Mouse (Mus musculus): ENCODE data around the gene Stum. TPM values are rescaled to one million over a fixed set of nuclear protein-coding genes. Genes with fewer than 3 reads are reported as not detected.
A peak's percentile ranks its signal among the peaks of the same experiment; 100 is the strongest.

Stum gene
- polyA plus RNA-seq, 1 experiment from 2014 or later: 0.45 TPM

DNA sequence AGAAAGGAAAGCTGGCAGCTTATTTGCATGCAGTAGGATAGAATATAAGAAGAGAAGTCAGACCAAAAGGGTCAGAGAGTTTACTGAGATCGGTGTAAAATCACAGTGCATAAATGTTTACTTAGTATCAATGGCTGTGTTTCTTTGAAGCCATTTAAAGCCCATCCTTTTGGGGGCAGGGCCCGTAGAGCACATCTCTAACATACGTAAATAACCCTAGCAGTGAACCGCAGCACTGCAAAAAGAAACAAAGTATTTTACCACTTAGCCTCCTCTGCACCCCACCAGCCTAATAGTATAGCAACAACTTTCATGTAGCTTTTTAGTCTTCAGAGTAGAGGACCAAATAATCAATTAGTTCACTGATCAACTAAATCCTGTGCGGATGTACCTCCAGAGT is 85.6 kb downstream of the Stum start:
- H3K9me3 ChIP-seq (ENCODE audit: control insufficient read depth, low read length): no peaks in the 10 kb centered on the region
- H3K27me3 ChIP-seq (ENCODE audit: control insufficient read depth, insufficient read depth, low read length): no peaks in the 10 kb centered on the region
- no peak overlapping the region for H3K4me2 ChIP-seq (ENCODE audit: low read length)
- 0 out of 2 replicates have a peak, but pooled peaks cover 4% of the 10 kb centered on the region for H3K36me3 ChIP-seq (ENCODE audit: control insufficient read depth, insufficient read depth, low read length)
- peaks cover 18 to 37% of the 10 kb centered on the region in 2 experiments for H3K4me1 ChIP-seq (ENCODE audit: control insufficient read depth in 2 of 2, insufficient read depth in 2 of 2, low read length in 2 of 2)
- no peak overlapping the region for H3K9ac ChIP-seq (ENCODE audit: low read length)
- WGBS: 68% methylated on average over 5 of the region's 5 CpGs
- H3K27ac ChIP-seq (replicated peaks in 1 of 2; ENCODE audit: control insufficient read depth in 1 of 2, insufficient read depth in 1 of 2, low read depth in 2 of 2, low read length in 2 of 2): peak overlapping the region in 1 of 2 experiments; percentile 38; a peak in 1 of 4 replicates
- no peak for ATAC-seq (ENCODE audit: insufficient number of reproducible peaks, insufficient read depth, low FRiP score, low read depth)
- no peak overlapping the region for H3K4me3 ChIP-seq (ENCODE audit: control insufficient read depth in 1 of 2, insufficient read depth in 1 of 2, low read depth in 1 of 2, low read length in 2 of 2)

DNA sequence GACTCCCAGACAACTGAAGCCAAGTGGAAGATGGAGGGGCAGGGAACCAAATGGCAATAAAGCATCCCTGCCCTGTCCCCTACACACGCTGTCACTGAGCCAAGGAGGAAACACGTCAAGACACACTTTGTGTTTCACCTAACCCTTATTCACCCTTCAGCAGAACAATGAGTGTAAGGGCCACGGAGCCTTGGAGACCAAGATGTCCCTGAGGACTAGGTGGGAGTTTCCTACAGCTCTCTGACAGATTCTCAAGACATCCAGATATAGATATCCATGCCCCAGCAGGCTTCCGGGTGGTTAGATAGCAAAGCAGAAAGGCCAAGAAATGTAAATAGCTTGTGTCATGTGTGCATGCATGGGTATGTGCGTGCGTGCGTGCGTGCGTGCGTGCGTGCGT is 89.4 kb downstream of the Stum start:
- Histone ChIP-seq H3K9me3 (ENCODE audit: control insufficient read depth, low read length) (no peaks in the 10 kb centered on the region), H3K27me3 (ENCODE audit: control insufficient read depth, insufficient read depth, low read length) (no peaks in the 10 kb centered on the region), H3K36me3 (ENCODE audit: control insufficient read depth, insufficient read depth, low read length) (0 out of 2 replicates have a peak, but pooled peaks cover 4% of the 10 kb centered on the region), H3K9ac (ENCODE audit: low read length) (no peak overlapping the region), H3K4me3 (ENCODE audit: control insufficient read depth in 1 of 2, insufficient read depth in 1 of 2, low read depth in 1 of 2, low read length in 2 of 2) (no peak overlapping the region), H3K27ac (replicated peaks in 1 of 2; ENCODE audit: control insufficient read depth in 1 of 2, insufficient read depth in 1 of 2, low read depth in 2 of 2, low read length in 2 of 2) (peak overlapping the region in 1 of 2 experiments; percentile 62; a peak in 1 of 4 replicates), H3K4me2 (ENCODE audit: low read length) (no peak overlapping the region), H3K4me1 (ENCODE audit: control insufficient read depth in 2 of 2, insufficient read depth in 2 of 2, low read length in 2 of 2) (peaks cover 3 to 20% of the 10 kb centered on the region in 2 experiments)
- 0 out of 2 replicates have a peak, but pooled peaks have one; percentile 41 for ATAC-seq (ENCODE audit: insufficient number of reproducible peaks, insufficient read depth, low FRiP score, low read depth)
- 75% methylated on average over 12 of the region's 12 CpGs for WGBS

GRCm38 (mm10) chr1:180393017-180393797 is 90.1 kb downstream of the Stum start:
- Histone ChIP-seq H3K27me3 (ENCODE audit: control insufficient read depth, insufficient read depth, low read length) (no peaks in the 10 kb centered on the region), H3K36me3 (ENCODE audit: control insufficient read depth, insufficient read depth, low read length) (0 out of 2 replicates have a peak, but pooled peaks cover 4% of the 10 kb centered on the region), H3K27ac (replicated peaks in 1 of 2; ENCODE audit: control insufficient read depth in 1 of 2, insufficient read depth in 1 of 2, low read depth in 2 of 2, low read length in 2 of 2) (peak overlapping the region; percentile 18 to 62; a peak in 3 of 4 replicates), H3K4me2 (ENCODE audit: low read length) (no peak overlapping the region), H3K9me3 (ENCODE audit: control insufficient read depth, low read length) (no peaks in the 10 kb centered on the region), H3K4me1 (ENCODE audit: control insufficient read depth in 2 of 2, insufficient read depth in 2 of 2, low read length in 2 of 2) (peaks cover 5 to 27% of the 10 kb centered on the region in 2 experiments), H3K4me3 (ENCODE audit: control insufficient read depth in 1 of 2, insufficient read depth in 1 of 2, low read depth in 1 of 2, low read length in 2 of 2) (no peak overlapping the region), H3K9ac (ENCODE audit: low read length) (0 out of 2 replicates have a peak overlapping the region, but pooled peaks have one; percentile 30)
- ATAC-seq (ENCODE audit: insufficient number of reproducible peaks, insufficient read depth, low FRiP score, low read depth): no peak
- 60% methylated on average over 9 of the region's 9 CpGs for WGBS

DNA sequence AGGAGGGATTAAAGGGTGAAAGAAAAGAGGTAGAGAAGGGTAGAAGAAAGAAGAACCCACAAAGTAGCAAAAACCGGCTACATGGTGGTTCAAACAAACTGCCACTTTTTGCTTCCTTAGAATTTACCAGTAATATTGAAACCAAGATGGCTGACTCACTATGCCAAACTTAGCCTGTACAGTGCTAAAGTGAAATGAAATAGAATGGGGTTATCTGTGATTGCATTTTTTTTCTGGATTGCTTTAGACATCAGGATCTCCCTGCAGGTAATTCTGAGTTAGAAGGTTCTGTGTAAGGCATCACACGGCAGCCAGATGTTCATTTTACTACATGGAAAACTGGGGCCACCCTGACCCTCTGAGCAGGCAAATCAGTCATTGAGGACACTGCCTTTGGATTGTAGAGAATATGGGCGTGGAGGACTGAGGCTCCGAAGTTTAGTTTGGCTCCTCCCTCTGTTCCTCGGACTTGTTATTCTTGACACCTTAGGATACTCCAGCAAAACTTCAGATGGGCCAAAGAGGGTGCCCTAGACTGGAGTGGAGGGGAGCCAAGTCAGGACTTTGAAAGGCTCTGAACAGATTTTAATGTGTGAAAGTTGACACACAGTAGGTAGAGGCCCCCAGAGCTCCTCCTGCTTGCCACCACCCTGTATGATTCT is 91.0 kb downstream of the Stum start:
- no peak overlapping the region for H3K4me3 ChIP-seq (ENCODE audit: control insufficient read depth in 1 of 2, insufficient read depth in 1 of 2, low read depth in 1 of 2, low read length in 2 of 2)
- H3K9ac ChIP-seq (ENCODE audit: low read length): no peak overlapping the region
- peaks cover 5 to 32% of the 10 kb centered on the region in 2 experiments for H3K4me1 ChIP-seq (ENCODE audit: control insufficient read depth in 2 of 2, insufficient read depth in 2 of 2, low read length in 2 of 2)
- H3K4me2 ChIP-seq (ENCODE audit: low read length): no peak overlapping the region
- H3K27ac ChIP-seq (replicated peaks in 1 of 2; ENCODE audit: control insufficient read depth in 1 of 2, insufficient read depth in 1 of 2, low read depth in 2 of 2, low read length in 2 of 2): peak overlapping the region in 1 of 2 experiments; percentile 62; a peak in 1 of 4 replicates
- WGBS: 78% methylated on average over 5 of the region's 5 CpGs
- H3K36me3 ChIP-seq (ENCODE audit: control insufficient read depth, insufficient read depth, low read length): 0 out of 2 replicates have a peak, but pooled peaks cover 4% of the 10 kb centered on the region
- H3K9me3 ChIP-seq (ENCODE audit: control insufficient read depth, low read length): no peaks in the 10 kb centered on the region
- no peak for ATAC-seq (ENCODE audit: insufficient number of reproducible peaks, insufficient read depth, low FRiP score, low read depth)
- H3K27me3 ChIP-seq (ENCODE audit: control insufficient read depth, insufficient read depth, low read length): no peaks in the 10 kb centered on the region

- no peaks in the 10 kb centered on the region for H3K27me3 ChIP-seq (ENCODE audit: control insufficient read depth, insufficient read depth, low read length)
- 86% methylated on average over 4 of the region's 4 CpGs for WGBS
- no peak overlapping the region for H3K9ac ChIP-seq (ENCODE audit: low read length)
- 0 out of 2 replicates have a peak, but pooled peaks cover 4% of the 10 kb centered on the region for H3K36me3 ChIP-seq (ENCODE audit: control insufficient read depth, insufficient read depth, low read length)
- no peaks in the 10 kb centered on the region for H3K9me3 ChIP-seq (ENCODE audit: control insufficient read depth, low read length)
- H3K27ac ChIP-seq (replicated peaks in 1 of 2; ENCODE audit: control insufficient read depth in 1 of 2, insufficient read depth in 1 of 2, low read depth in 2 of 2, low read length in 2 of 2): no peak overlapping the region
- no peak for ATAC-seq (ENCODE audit: insufficient number of reproducible peaks, insufficient read depth, low FRiP score, low read depth)
- H3K4me2 ChIP-seq (ENCODE audit: low read length): no peak overlapping the region
- H3K4me1 ChIP-seq (ENCODE audit: control insufficient read depth in 2 of 2, insufficient read depth in 2 of 2, low read length in 2 of 2): peaks cover 8 to 38% of the 10 kb centered on the region in 2 experiments
- no peak overlapping the region for H3K4me3 ChIP-seq (ENCODE audit: control insufficient read depth in 1 of 2, insufficient read depth in 1 of 2, low read depth in 1 of 2, low read length in 2 of 2)
Measured at GRCm38 (mm10) chr1:180391575-180391945, 91.7 kb downstream of the Stum start.

DNA sequence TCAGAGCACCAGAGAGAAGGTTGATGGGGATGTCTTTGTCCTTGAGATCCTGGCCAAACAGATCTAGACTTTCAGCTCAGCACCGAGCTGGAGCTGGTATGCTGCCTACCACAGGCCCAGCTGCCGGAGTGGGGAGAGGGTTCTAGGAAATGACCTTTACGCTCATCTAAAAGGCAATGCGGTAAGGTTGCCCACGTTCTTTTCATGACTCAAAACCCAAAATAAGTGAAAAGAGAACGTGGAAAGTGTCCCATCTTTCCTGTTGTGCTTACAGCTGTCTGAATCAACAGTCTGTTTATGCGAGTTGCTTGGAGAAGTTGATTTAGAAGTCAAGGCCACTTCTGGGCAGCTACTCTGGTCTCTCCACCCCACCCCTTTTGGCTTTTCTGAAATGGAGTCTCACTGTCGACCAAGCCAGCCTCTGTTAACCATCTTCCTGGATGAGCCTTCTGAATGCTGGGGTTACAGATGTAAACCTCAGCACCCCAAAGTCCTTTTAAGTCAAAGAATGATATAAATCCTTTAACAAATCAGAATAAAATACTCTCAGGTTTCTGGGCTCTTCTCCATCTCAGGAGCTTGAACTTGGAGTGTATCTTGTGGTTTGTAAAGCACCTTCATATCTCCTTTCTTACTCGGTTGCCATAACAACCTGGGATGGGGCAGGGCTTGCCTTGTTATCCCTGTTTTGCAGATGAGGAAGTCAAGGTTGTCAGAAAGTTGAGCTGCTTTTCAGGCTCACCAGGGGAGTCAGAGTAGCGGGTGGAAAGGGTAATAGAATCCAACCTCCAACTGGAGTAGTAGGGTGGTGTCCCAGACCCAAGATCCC is 92.3 kb downstream of the Stum start:
- Histone ChIP-seq H3K4me2 (ENCODE audit: low read length) (no peak overlapping the region), H3K36me3 (ENCODE audit: control insufficient read depth, insufficient read depth, low read length) (0 out of 2 replicates have a peak, but pooled peaks cover 4% of the 10 kb centered on the region), H3K27me3 (ENCODE audit: control insufficient read depth, insufficient read depth, low read length) (no peaks in the 10 kb centered on the region), H3K9me3 (ENCODE audit: control insufficient read depth, low read length) (no peaks in the 10 kb centered on the region), H3K27ac (replicated peaks in 1 of 2; ENCODE audit: control insufficient read depth in 1 of 2, insufficient read depth in 1 of 2, low read depth in 2 of 2, low read length in 2 of 2) (no peak overlapping the region), H3K4me3 (ENCODE audit: control insufficient read depth in 1 of 2, insufficient read depth in 1 of 2, low read depth in 1 of 2, low read length in 2 of 2) (no peak overlapping the region), H3K4me1 (ENCODE audit: control insufficient read depth in 2 of 2, insufficient read depth in 2 of 2, low read length in 2 of 2) (peaks cover 10 to 40% of the 10 kb centered on the region in 2 experiments), H3K9ac (ENCODE audit: low read length) (no peak overlapping the region)
- 75% methylated on average over 10 of the region's 10 CpGs for WGBS
- no peak for ATAC-seq (ENCODE audit: insufficient number of reproducible peaks, insufficient read depth, low FRiP score, low read depth)

GRCm38 (mm10) chr1:180390321-180390731 is 93.0 kb downstream of the Stum start:
- H3K4me1 ChIP-seq (ENCODE audit: control insufficient read depth in 2 of 2, insufficient read depth in 2 of 2, low read length in 2 of 2): peaks cover 10 to 44% of the 10 kb centered on the region in 2 experiments
- WGBS: 62% methylated on average over 3 of the region's 3 CpGs

More at GRCm38 (mm10) chr1:180390321-180390731, 93.0 kb downstream of the Stum start:
- Histone ChIP-seq H3K36me3 (ENCODE audit: control insufficient read depth, insufficient read depth, low read length) (0 out of 2 replicates have a peak, but pooled peaks cover 4% of the 10 kb centered on the region), H3K4me3 (ENCODE audit: control insufficient read depth in 1 of 2, insufficient read depth in 1 of 2, low read depth in 1 of 2, low read length in 2 of 2) (no peak overlapping the region), H3K9ac (ENCODE audit: low read length) (no peak overlapping the region), H3K27ac (replicated peaks in 1 of 2; ENCODE audit: control insufficient read depth in 1 of 2, insufficient read depth in 1 of 2, low read depth in 2 of 2, low read length in 2 of 2) (no peak overlapping the region), H3K9me3 (ENCODE audit: control insufficient read depth, low read length) (no peaks in the 10 kb centered on the region), H3K27me3 (ENCODE audit: control insufficient read depth, insufficient read depth, low read length) (no peaks in the 10 kb centered on the region), H3K4me2 (ENCODE audit: low read length) (no peak overlapping the region)
- ATAC-seq (ENCODE audit: insufficient number of reproducible peaks, insufficient read depth, low FRiP score, low read depth): no peak

Measured in heart, embryonic 14.5 days (tissue).